Mouse (Mus musculus) small intestine, adult 2 months (tissue): ENCODE measurements around the gene Gli2.

Experiments used
- CTCF ChIP-seq: fragments of 200-500 bp; IDR thresholded peaks from 2 replicates; pipeline ENCODE4 v1.5.1; 2012; ENCODE audit warnings: low read depth, mild to moderate bottlenecking, control low read depth, inconsistent platforms, low read length, moderate library complexity, mixed read lengths; ENCODE audit not compliant: insufficient replicate concordance, insufficient read length; ENCODE audit errors: extremely low read depth
- POLR2A ChIP-seq: fragments of 200-500 bp; IDR thresholded peaks from 2 replicates; pipeline ENCODE4 v1.6.1; 2012; ENCODE audit warnings: low read depth, mild to moderate bottlenecking, control low read depth, inconsistent platforms, low read length, moderate library complexity

GRCm38 (mm10) chr1:118967281-118967680, 86.1 kb downstream of the Gli2 start:
- TF ChIP-seq POLR2A (no peak), CTCF (no peak)
